Mouse (Mus musculus) fat pad, adult 2 months (tissue): ENCODE measurements around the gene Rev1.
A peak's percentile ranks its signal among the peaks of the same experiment; 100 is the strongest.

Experiments used
- DNase-seq: peaks from one replicate; pipeline ENCODE4 v3.0.0-alpha.2; 2011; ENCODE audit warnings: low read depth, low spot score; ENCODE audit errors: extremely low read depth

Gene Rev1

GRCm38 (mm10) chr1:38129501-38130267, at the start of gene Rev1:
Gene Rev1, minus strand, starts transcription at chr1:38129801.
- no peak for DNase-seq

DNA sequence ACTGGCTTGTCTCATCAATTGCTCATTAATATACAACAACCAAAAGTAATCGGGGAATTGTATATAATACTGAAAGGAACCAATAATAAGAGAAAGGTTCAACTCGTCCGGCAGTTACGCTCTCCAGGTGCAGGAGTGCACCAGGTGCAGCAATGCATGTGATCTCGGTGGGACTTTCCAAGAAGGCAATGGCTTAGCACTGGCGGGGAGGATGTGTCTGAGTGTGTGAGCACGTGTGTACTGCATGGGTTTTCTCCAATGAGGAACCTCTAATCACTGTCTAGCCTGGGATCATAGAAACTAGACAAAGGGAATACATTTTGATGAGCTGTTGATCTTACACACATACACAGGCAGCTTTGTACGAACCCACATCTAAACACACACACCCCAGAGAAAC, 49.3 kb upstream of the Rev1 start:
- DNase-seq, result no peak

- no peak for DNase-seq
Observed at GRCm38 (mm10) chr1:38176077-38176476, 46.5 kb upstream of the Rev1 start.

- no peak for DNase-seq
Observed at GRCm38 (mm10) chr1:38171874-38172273, 42.3 kb upstream of the Rev1 start.

DNA sequence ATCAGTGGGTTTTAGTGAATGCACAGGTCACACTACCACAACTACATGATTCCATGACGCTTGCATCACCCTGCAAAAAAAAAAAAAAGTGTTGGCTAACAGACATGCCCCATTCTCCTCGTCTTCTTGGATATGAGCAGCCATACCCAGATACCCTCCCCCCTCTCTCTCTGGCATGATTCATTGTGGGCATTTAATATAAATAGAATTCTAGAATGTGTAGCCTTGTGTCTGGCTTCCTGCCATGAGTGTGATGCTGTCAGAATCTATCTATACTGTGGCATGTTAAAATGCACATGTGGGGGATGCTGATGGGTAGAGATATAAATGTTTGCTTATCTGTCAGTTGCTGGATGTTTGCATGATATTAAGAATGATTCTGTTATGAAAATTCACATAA, 36.1 kb upstream of the Rev1 start:
- no peak for DNase-seq

DNA sequence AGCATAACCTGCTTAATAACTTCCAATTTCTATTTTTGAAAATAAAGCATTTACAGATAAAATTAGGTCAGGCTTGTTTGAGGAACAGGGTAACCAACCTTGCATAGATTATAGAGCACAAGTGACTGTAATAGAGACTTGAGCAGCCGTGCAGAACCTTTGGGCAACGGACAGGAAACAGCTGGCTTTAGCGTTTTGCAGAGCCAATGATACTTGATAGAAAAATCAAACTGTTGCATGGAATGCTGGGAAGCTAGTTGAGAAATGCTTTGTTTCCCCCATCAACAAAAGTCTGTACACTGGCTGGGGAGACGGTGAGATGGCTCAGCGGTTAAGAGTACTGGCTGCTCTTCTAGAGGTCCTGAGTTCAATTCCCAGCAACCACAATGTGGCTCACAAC, 20.5 kb upstream of the Rev1 start:
- DNase-seq, result no peak

DNA sequence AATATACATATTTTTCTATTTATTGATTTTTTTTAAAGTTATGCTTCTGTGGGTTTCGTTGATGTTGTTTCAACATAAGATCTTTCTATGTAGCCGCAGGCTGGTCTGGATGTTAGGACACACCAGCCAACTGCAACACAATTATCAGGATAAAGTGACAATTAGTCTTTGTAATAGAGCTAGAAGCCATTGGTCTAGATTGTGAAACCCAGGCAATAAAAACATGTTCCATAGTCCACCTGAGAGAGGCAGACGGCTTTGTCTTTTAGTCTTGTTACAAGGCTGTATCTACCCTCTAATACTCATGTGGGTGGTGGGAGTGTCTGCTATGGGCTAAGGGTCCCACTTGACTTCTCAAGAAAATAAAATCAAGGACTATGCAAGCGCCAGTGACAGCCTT, 16.4 kb upstream of the Rev1 start:
- DNase-seq, result peak; percentile 31

DNA sequence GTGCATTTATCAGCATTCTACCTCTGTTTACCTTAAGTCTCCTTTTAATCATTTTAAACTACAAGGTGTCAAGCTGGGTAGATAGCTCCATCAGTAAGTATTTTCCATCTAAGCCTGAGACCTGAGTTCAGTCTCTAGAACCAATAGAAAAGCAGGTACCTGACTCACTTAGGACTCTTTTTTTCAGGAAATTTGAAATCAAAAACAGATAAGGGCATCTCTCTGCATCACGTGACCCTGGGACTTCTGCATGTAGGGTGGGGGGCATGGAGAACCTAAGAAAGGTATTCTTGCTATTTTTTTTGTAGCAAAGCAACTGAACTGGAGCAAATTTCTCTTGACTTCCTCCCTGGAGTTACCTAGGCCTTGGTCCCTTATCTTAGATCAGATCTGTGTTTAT, 11.8 kb upstream of the Rev1 start:
- no peak for DNase-seq

GRCm38 (mm10) chr1:38140911-38141310, 11.3 kb upstream of the Rev1 start:
- DNase-seq, result no peak

DNA sequence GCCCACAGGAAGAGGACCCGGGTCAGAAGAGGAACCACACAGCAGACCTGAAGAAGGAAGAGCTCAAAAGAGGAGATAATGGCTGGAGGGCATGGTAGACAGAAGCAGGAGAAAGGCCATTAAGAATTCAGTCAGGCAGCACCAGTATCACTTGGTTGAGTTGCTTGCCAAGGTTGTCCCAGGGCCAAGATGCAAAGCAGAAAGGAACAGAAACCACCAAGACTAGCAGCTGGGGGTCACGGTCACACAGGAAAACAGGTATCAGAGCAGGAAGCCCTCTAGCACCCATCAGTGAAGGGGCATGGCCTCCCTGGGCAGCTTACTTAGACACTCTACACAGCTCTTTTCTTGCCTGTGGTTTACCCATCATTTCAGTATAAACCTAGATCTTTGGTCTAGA, 9.8 kb upstream of the Rev1 start:
- DNase-seq, result no peak

DNA sequence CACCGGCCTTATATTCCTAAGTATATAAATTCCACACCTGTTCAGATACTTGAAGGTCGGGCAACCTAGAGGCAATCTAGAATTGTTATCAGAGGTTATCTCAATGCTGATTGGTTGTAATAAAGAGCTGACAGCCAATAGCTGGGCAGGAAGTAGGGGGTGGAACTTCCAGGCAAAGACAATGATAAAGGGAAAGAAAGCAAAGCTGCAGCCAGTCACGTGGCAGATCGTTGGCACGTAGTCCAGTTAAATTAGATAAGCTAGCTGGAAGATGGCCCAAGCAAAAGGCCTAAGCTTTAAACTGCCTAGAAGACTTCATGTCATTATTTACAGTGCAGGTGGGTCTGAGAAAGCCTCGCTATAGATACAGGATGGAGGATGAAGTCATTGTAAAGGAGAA, 3.3 kb upstream of the Rev1 start:
- DNase-seq, result no peak

- no peak for DNase-seq
Observed at GRCm38 (mm10) chr1:38130715-38131483, 1.3 kb upstream of the Rev1 start.

DNA sequence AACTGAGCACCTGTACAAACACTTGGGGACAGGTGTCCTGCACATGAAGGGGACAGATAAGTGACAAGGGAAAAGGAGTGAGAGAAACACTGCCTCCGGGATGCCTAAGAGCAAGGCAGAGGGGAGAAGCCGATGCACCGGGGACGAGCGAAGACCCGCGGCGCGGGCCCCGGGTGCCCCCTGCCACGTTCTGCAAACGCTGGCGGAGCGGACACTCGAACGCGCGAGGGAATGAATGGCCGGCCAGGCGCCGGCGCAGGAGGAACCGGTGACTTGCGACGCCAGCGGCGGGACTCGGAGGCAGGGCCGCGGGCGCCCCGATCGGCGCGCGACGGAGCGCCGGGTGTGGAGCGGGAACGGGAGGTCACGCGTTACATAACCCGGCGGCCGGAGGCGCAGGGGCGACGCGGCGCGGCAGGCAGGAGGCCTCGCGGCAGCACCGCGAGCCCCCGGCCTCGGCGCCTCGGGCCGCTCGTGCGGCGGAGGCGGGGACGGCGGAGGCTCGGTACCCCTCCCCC, 623 bp downstream of the Rev1 start:
- DNase-seq, result no peak

GRCm38 (mm10) chr1:38127036-38127435, 2.6 kb downstream of the Rev1 start:
- no peak for DNase-seq

DNA sequence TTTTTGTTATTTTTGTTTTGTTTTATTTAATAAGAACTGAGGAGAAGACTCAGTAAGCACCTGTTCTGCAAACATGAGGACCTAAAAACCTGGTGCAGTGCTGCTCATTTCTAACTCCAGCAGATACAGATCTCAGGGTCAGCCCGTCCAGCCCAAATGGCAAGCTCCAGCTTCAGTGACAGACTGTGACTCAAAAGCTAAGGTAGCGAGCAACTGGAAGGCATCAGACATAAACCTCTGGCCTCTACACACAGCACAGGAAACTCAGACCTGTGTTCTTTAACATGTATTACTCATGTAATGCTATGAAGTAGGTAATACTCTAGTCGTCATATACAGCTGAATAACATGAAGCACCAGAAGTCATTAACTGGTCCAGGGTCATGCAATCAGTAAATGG, 3.2 kb downstream of the Rev1 start:
- no peak for DNase-seq

DNA sequence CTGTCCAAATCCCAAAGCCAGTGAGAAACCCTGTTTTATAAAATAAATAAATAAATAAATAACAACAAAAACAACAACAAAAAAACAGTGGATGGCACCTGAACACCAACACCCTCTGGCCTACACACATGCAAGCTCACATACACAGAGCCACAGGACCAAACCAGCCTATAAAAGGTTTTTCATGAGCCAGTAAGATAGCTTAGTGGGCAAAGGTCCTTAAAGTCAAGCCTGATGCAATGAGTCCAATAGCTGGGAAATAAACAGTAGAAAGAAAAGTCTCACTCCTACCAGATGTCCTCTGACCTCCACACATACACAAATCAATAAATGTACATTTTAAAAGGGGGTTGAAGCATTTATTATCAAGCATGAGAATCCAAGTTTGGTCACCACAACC, 5.3 kb downstream of the Rev1 start:
- no peak for DNase-seq

DNA sequence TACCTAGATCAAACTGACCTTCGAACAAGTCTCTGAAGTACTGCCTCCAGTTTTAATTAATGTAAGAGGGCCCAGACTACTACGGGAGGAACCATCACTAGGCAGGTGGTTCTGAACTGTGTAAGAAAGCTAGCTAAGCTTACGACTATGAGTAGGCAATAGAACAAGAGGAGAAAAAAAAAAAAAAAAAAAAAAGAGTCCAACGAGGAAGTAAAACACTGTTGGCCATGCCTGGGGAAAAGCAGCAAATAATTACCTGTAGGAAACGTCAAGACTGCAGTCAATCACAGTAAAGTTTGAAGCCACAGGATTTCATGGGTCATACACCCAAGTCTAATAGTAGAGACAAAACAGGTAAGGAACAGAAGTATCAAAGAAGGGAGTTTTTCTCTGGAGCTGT, 8.7 kb downstream of the Rev1 start:
- DNase-seq, result no peak

DNA sequence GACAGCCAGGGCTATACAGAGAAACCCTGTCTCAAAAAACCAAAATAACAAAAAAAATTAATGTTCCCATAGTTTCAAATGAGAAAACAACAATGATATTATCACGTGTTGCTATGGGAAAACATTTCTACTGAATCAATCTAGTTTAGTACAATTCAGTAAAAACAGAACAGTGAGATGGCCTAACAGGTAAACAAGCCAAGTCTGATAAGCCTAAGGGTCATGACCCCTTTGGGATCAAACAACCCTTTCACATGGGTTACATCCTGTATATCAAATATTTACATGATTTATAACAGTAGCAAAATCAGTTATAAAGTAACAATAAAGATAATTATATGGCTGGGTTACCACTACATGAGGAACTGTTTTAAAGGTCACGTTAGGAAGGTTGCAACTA, 11.0 kb downstream of the Rev1 start:
- DNase-seq, result no peak

GRCm38 (mm10) chr1:38109786-38110185, 19.8 kb downstream of the Rev1 start:
- DNase-seq, result no peak

DNA sequence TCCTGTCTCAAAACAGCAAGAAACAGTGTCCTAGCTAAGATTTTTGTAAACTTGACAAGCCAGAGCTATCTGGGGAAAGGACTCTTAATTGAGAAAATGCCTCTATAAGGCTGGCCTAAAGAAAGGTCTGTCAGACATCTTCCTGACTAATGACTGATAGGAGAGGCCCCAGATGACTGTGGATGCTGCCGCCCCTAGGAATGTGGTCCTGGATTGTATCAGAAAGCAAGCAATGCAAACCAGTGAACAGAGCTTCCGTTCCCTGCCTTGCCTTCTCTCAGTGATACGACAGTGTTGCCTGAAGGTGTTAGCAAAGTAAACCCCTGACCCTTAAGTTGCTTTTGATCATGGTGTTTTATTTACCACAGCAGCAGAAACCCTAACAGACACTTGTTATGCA, 25.8 kb downstream of the Rev1 start:
- no peak for DNase-seq

DNA sequence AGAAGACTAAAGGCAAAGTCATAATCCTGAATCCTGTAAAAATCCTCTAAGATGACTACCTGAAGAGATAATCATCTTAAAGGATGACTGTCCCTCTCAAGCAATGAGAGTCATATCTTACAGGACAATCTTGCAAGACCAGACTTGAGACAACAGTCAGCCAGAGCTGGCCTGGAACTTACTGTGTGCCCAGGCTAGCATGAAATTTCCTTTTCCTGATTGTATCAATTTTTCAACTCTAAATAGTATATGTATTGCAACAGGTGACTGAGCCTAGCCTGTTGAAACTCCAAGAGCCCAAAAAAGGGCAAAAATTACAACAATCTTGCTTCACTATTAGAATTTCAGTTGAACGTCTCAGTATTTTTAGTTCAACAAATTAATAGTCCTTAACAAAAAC, 26.4 kb downstream of the Rev1 start:
- peak; percentile 49 for DNase-seq

DNA sequence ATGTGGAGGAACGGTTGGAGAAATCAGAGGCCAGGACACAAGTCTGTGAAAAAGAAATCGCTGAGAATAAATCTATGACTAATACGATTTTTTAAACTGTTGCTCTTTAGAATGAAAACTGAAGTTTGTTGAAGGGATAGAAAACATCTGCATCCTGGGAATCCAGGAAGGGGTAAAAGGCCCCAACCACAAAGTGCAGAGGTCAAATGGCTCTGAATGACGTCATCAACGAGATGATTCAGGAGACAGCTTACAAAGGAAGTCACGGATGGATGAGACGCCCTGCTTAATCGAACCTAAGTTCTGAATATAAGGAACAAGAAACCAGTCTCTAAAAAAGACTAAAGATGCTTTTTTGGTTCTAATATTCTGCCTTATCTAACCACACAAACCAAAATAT, 48.3 kb downstream of the Rev1 start:
- no peak for DNase-seq
